Mouse (Mus musculus): Measurements from ENCODE around the gene Pnp. TPM values are rescaled to one million over a fixed set of nuclear protein-coding genes. Genes with fewer than 3 reads are reported as not detected.

The Pnp gene
- total RNA-seq (2014; rRNA removed; ENCODE audit: low replicate concordance) (15.7 and 22.3 TPM in 2 replicates), polyA plus RNA-seq (2015; fragmentation: Nextera tagmentation; extraction: Ambion mirVana) (20.5 and 22.2 TPM in 2 replicates)

DNA sequence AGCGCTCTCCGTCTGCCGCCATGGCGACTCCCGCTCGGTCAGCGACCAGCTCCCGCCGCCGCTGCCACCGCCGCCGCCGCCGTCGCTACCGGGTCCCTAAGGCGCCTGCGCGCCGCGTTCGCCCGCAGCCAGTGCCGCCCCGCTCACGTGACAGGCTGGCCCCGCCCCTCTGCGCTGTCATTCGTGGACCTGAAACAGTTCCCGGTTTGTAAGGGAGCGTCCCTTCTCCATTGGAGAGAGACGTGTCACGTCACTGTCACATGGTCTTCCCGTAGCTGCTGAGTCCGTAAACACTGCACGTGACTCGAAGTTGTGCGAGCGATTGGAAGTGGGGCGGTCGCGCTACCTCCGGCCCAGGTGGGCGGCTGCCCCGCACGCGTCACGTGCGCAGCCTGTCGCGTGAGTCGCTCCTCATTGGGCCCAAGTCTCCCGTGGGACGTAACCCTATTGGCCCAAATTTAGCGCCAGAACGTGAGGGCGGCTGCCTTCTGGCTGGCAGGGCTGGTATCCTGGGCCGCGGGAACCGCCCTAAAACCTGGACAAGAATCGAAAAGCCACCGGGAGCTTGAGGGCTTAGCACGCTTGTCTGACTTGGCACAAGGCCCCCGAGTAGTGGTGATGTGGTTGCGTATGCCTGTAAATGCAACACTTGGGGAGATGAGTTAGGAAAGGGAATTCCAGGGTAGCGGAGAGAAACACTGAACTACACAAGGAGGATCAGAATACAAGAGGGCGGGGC, at the start of gene Pnp, which contains the start of gene Pip4p1:
Gene Pnp (plus strand): TSS at position 329 of the 739 bp plus-strand sequence.
Gene Pip4p1 (minus strand): TSS at position 103 of the 739 bp plus-strand sequence.
- ATAC-seq (ENCODE audit: insufficient read depth, low read depth) (peak; percentile 99), DNase-seq (ENCODE audit: low spot score) (peak; percentile 100)
- H3K27me3 ChIP-seq (ENCODE audit: control insufficient read depth, insufficient read depth, low read length), result no peaks in the 10 kb centered on the region
- peaks cover 33% of the 10 kb centered on the region for H3K36me3 ChIP-seq (replicated peaks; ENCODE audit: control insufficient read depth, insufficient read depth, low read length)
- H3K4me1 ChIP-seq (ENCODE audit: control insufficient read depth, insufficient read depth), result peaks cover 9% of the 10 kb centered on the region
- no peaks in the 10 kb centered on the region for H3K9me3 ChIP-seq (replicated peaks; ENCODE audit: control insufficient read depth, low read length)
- TF ChIP-seq CTCF (IDR thresholded peaks at IDR 0.05; ENCODE audit: low read depth) (no peak), EP300 (IDR thresholded peaks at IDR 0.05; ENCODE audit: low read depth) (no peak)
- H3K9ac ChIP-seq (replicated peaks; ENCODE audit: low read depth, low read length), result peak within 1 kb of the TSS; percentile 87
- H3K4me3 ChIP-seq (ENCODE audit: low read depth, low read length), result peak within 1 kb of the TSS; percentile 81
- peak within 1 kb of the TSS; percentile 86 for H3K27ac ChIP-seq (ENCODE audit: low read depth)
- H3K4me2 ChIP-seq (ENCODE audit: low read depth, low read length), result peak within 1 kb of the TSS; percentile 75
- WGBS, result under 1% methylated on average over 64 of the region's 68 CpGs

DNA sequence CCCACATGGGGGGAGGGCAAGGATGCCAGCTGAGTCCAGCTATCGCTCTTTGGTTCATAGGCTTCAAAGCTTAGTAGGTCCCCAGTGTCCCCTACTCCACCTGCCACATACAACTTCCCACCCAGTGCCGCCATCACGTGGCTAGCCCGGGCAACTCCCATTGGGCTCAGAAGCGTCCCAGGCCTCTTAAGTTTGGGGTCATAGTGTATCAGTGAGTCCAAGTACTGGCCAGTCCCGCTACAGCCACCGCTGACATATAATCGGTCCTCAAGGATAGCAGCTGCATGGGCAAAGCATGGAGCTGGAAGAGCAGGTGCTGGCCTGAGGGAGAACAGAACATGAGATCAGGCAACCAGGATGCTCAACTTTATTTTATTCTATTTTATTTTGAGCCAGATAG, 39.3 kb upstream of the Pnp start:
- Histone ChIP-seq H3K36me3 (replicated peaks; ENCODE audit: control insufficient read depth, insufficient read depth, low read length) (no peaks in the 10 kb centered on the region), H3K4me3 (ENCODE audit: low read depth, low read length) (no peak overlapping the region), H3K27me3 (ENCODE audit: control insufficient read depth, insufficient read depth, low read length) (no peaks in the 10 kb centered on the region), H3K9me3 (replicated peaks; ENCODE audit: control insufficient read depth, low read length) (no peaks in the 10 kb centered on the region), H3K27ac (ENCODE audit: low read depth) (no peak overlapping the region), H3K4me2 (ENCODE audit: low read depth, low read length) (no peak overlapping the region), H3K4me1 (ENCODE audit: control insufficient read depth, insufficient read depth) (no peaks in the 10 kb centered on the region), H3K9ac (replicated peaks; ENCODE audit: low read depth, low read length) (no peak overlapping the region)
- ATAC-seq (ENCODE audit: insufficient read depth, low read depth) (no peak), DNase-seq (ENCODE audit: low spot score) (no peak)
- TF ChIP-seq EP300 (IDR thresholded peaks at IDR 0.05; ENCODE audit: low read depth), result no peak
- TF ChIP-seq CTCF (IDR thresholded peaks at IDR 0.05; ENCODE audit: low read depth), result no peak
- 86% methylated on average over 8 of the region's 8 CpGs for WGBS

DNA sequence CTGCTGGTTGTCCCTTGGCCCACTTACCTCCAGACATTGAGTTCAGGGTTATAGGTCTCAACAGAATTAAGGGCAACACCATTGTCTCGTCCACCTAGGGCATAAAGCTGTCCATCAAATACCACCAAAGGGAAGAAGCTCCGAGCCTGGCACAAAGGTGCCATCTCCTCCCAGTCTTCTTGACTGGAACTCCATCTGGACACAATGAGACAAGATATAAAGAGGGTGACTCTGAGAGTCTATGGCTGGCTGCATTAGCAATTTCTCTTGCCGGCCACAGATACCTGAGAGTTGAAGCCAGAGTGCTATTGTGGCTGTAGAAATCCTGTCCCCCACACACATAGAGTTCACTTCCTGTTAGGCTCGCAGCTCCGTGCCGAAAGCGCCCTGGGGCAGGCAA, 38.8 kb upstream of the Pnp start:
- no peaks in the 10 kb centered on the region for H3K36me3 ChIP-seq (replicated peaks; ENCODE audit: control insufficient read depth, insufficient read depth, low read length)
- no peaks in the 10 kb centered on the region for H3K4me1 ChIP-seq (ENCODE audit: control insufficient read depth, insufficient read depth)
- H3K4me2 ChIP-seq (ENCODE audit: low read depth, low read length), result no peak overlapping the region
- H3K9ac ChIP-seq (replicated peaks; ENCODE audit: low read depth, low read length), result no peak overlapping the region
- TF ChIP-seq EP300 (IDR thresholded peaks at IDR 0.05; ENCODE audit: low read depth) (no peak), CTCF (IDR thresholded peaks at IDR 0.05; ENCODE audit: low read depth) (no peak)
- no peaks in the 10 kb centered on the region for H3K9me3 ChIP-seq (replicated peaks; ENCODE audit: control insufficient read depth, low read length)
- DNase-seq (ENCODE audit: low spot score), result no peak
- H3K27ac ChIP-seq (ENCODE audit: low read depth), result no peak overlapping the region
- no peak for ATAC-seq (ENCODE audit: insufficient read depth, low read depth)
- H3K27me3 ChIP-seq (ENCODE audit: control insufficient read depth, insufficient read depth, low read length), result no peaks in the 10 kb centered on the region
- WGBS, result 81% methylated on average over 7 of the region's 7 CpGs
- H3K4me3 ChIP-seq (ENCODE audit: low read depth, low read length), result no peak overlapping the region

DNA sequence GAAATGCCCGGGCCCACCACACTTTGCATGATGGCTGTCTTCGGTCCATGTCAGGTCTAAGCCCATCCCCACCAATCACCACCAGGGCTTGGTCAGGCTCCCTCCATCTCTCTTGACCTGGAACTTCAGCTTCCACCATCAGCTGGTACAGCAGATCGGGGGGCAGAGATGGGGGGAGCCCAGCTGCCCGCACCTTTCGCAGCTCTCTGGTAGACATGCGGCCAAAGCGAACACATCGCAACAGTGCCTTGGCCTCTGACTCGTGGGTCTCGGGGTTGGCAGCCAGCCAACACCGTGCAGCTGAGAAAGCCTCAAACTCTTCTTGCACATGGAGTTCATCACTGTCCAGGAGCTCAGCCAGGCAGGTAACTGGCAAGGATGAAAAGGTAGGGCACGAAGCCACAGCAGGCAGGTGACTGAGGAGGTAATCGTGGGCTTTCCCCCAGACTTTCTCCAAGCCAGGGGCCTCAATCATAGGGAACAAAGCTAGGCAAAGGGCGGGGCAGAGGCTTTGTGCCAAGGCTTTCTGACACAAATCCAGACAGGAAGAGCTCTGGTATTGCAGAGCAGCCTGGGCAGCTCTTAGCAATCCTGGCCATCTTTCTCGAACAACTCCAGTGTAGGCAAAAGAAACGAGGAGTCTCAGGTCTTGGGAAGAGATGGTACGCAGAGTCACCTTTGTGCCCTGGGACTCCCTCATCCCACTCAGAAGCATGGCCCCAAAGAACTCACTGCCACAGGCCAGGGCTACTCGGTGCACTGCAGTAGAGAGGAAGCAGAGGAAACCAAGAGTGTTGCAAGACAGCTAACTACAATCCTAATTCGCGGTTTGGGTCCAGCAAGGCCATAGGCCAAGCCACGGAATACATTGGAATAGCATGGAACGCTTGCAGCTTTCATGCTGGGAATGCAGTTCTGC, 38.1 kb upstream of the Pnp start:
- no peak for DNase-seq (ENCODE audit: low spot score)
- Histone ChIP-seq H3K4me1 (ENCODE audit: control insufficient read depth, insufficient read depth) (no peaks in the 10 kb centered on the region), H3K9me3 (replicated peaks; ENCODE audit: control insufficient read depth, low read length) (no peaks in the 10 kb centered on the region), H3K9ac (replicated peaks; ENCODE audit: low read depth, low read length) (no peak overlapping the region), H3K4me3 (ENCODE audit: low read depth, low read length) (no peak overlapping the region), H3K36me3 (replicated peaks; ENCODE audit: control insufficient read depth, insufficient read depth, low read length) (no peaks in the 10 kb centered on the region), H3K4me2 (ENCODE audit: low read depth, low read length) (no peak overlapping the region), H3K27ac (ENCODE audit: low read depth) (no peak overlapping the region), H3K27me3 (ENCODE audit: control insufficient read depth, insufficient read depth, low read length) (no peaks in the 10 kb centered on the region)
- TF ChIP-seq EP300 (IDR thresholded peaks at IDR 0.05; ENCODE audit: low read depth), result no peak
- TF ChIP-seq CTCF (IDR thresholded peaks at IDR 0.05; ENCODE audit: low read depth), result no peak
- no peak for ATAC-seq (ENCODE audit: insufficient read depth, low read depth)
- 67% methylated on average over 22 of the region's 22 CpGs for WGBS

DNA sequence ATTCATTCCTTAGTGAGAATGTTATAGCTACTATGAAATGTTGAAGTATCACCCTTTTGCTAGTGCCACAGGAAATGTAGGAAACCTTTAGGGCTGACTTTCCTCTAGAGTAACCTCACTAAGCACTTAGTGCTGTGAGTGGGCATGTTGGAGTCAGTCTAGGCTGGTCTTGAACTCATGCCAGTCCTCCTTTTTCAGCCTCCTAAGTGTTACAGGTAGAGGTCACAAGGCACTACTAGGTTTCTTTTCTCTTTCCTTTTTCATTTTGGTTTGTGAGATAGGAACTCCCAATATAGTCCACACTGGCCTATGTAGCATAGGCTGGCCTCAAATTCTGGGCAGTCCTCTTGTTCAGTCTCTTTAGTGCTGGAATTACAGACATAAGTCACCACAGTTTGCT, 35.5 kb upstream of the Pnp start:
- no peaks in the 10 kb centered on the region for H3K36me3 ChIP-seq (replicated peaks; ENCODE audit: control insufficient read depth, insufficient read depth, low read length)
- DNase-seq (ENCODE audit: low spot score) (no peak), ATAC-seq (ENCODE audit: insufficient read depth, low read depth) (no peak)
- no peak overlapping the region for H3K9ac ChIP-seq (replicated peaks; ENCODE audit: low read depth, low read length)
- no peak overlapping the region for H3K4me2 ChIP-seq (ENCODE audit: low read depth, low read length)
- no peak overlapping the region for H3K27ac ChIP-seq (ENCODE audit: low read depth)
- no peaks in the 10 kb centered on the region for H3K27me3 ChIP-seq (ENCODE audit: control insufficient read depth, insufficient read depth, low read length)
- H3K4me3 ChIP-seq (ENCODE audit: low read depth, low read length), result no peak overlapping the region
- TF ChIP-seq CTCF (IDR thresholded peaks at IDR 0.05; ENCODE audit: low read depth) (no peak), EP300 (IDR thresholded peaks at IDR 0.05; ENCODE audit: low read depth) (no peak)
- no peaks in the 10 kb centered on the region for H3K9me3 ChIP-seq (replicated peaks; ENCODE audit: control insufficient read depth, low read length)
- H3K4me1 ChIP-seq (ENCODE audit: control insufficient read depth, insufficient read depth), result no peaks in the 10 kb centered on the region

All from heart, postnatal 0 days (tissue).